Mouse (Mus musculus) lung, adult 10 weeks (tissue): ENCODE measurements around the gene Trem2. TPM values are rescaled to one million over a fixed set of nuclear protein-coding genes. Genes with fewer than 3 reads are reported as not detected.

ENCODE experiments used
- polyA plus RNA-seq: library from polyadenylated mRNA; stranded (reverse); fragments of 350-450 nt; fragmentation: Illumina TruSeq; extraction: RNeasy Lipid Tissue Mini Kit (QIAGEN cat#74804); gene quantifications from one replicate; pipeline ENCODE4 v1.2.3, GENCODE M21; 2014; ENCODE audit warnings: low read depth, low replicate concordance; ENCODE audit not compliant: insufficient read depth

The Trem2 gene
- 7.0 TPM for polyA plus RNA-seq

DNA sequence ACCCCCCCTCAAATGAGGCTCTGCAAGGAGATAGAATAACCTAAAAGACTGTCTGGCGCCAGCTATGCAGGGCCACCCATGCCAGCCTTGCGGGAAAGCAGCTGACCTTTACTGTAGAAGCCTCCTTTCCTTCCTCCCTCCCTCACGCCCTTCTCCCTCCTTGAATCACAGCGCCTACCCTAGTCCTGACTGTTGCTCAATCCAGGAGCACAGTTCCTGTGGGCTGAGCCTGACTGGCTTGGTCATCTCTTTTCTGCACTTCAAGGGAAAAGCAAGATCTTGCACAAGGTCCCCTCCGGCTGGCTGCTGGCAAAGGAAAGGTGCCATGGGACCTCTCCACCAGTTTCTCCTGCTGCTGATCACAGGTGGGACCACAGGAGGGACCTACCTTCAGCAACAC is at the start of gene Trem2:
TSS of gene Trem2 (plus strand) at position 171 of the 400 bp plus-strand sequence.

DNA sequence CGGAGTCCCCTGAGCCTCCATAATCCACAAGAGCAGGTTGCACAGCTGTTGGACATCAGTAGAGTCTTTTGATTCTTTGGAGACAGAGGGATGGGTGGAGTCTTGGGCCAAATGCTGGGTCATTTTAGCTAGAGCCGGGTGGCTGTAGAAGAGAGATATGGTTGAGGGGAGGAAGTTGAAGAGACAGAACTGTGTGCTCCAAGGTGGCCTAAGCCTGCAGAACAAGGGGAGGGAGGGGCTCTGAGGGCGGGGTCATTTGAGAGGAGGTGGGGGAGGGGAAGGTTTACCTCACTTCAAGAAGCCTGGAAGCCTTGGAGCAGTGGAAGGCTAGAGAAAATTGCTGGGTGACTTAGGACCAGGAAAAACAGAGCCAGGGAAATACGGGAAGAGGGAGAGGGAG is 47.0 kb upstream of the Trem2 start, which contains the start of gene Treml2:
TSS of gene Treml2 (plus strand) at position 296 of the 400 bp plus-strand sequence.

DNA sequence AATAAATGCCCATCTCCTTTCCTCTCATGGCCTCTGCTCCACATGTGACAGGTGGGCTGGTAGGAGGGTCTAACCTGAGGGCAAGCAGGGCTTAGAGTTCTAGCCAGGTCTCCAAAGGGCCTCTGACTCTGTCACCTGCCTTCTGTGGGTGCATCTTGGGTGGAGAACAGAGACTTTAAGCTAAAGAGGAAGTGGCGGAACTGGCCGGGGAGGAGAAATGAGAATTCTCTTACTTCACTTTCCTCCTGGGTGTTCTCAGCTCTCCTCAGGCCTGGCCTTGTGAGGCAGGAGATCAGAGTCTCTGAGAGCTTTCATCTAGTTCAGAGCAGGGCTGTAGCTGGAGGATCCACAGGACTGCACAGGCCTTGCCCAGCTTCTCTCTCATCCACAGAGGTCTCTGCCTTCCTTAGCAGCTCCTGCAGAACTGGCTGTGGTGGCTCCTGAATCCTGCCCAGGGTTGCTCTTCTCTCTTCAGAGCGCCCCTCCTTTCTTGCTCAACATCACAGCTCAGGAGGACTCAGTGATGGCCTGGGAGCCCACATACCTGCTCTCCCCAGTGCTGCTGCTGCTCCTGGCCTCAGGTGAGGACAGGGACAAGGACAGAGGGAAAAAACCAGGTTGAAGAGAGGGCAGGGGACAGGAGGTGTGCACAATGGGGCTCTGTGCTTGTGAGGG is 30.2 kb upstream of the Trem2 start, which contains the start of gene B430306N03Rik:
TSS of gene B430306N03Rik (plus strand) at position 237 of the 675 bp plus-strand sequence.

GRCm38 (mm10) chr17:48359616-48360015 is 13.4 kb downstream of the Trem2 start, which contains the start of gene Treml1:
Gene Treml1, plus strand, starts transcription at chr17:48359916.

Other genes starting within 250 kb of the Trem2 start
- 0.13 TPM for gene 9830107B12Rik, start 200.1 kb upstream of the Trem2 start, polyA plus RNA-seq
- 1.1 TPM for gene A530064D06Rik, start 179.1 kb upstream of the Trem2 start, polyA plus RNA-seq
- 2.8 TPM for gene Trem1, start 113.6 kb upstream of the Trem2 start, polyA plus RNA-seq
- gene Trem3, start 98.6 kb upstream of the Trem2 start, polyA plus RNA-seq, result 3.9 TPM
- gene Treml4, start 82.1 kb upstream of the Trem2 start, polyA plus RNA-seq, result 4.6 TPM
- gene Treml2, start 46.9 kb upstream of the Trem2 start, polyA plus RNA-seq, result 3.2 TPM
- 0.96 TPM for gene B430306N03Rik, start 30.3 kb upstream of the Trem2 start, polyA plus RNA-seq
- gene Treml1, start 13.5 kb downstream of the Trem2 start, polyA plus RNA-seq, result 1.7 TPM
- gene Nfya, start 63.5 kb downstream of the Trem2 start, polyA plus RNA-seq, result 19.6 TPM
- 39.8 TPM for gene Oard1, start 63.6 kb downstream of the Trem2 start, polyA plus RNA-seq
- 2.8 TPM for gene Apobec2, start 86.5 kb downstream of the Trem2 start, polyA plus RNA-seq
- gene Tspo2, start 105.1 kb downstream of the Trem2 start, polyA plus RNA-seq, result 0.48 TPM
- 0.62 TPM for gene Unc5cl, start 108.5 kb downstream of the Trem2 start, polyA plus RNA-seq